Mouse (Mus musculus) right cerebral cortex, postnatal 25 days (tissue): ENCODE results near the gene Pglyrp2.

Experiments
- DNase-seq: peaks from one replicate; pipeline ENCODE4 v3.0.0; 2022

Gene Pglyrp2

DNA sequence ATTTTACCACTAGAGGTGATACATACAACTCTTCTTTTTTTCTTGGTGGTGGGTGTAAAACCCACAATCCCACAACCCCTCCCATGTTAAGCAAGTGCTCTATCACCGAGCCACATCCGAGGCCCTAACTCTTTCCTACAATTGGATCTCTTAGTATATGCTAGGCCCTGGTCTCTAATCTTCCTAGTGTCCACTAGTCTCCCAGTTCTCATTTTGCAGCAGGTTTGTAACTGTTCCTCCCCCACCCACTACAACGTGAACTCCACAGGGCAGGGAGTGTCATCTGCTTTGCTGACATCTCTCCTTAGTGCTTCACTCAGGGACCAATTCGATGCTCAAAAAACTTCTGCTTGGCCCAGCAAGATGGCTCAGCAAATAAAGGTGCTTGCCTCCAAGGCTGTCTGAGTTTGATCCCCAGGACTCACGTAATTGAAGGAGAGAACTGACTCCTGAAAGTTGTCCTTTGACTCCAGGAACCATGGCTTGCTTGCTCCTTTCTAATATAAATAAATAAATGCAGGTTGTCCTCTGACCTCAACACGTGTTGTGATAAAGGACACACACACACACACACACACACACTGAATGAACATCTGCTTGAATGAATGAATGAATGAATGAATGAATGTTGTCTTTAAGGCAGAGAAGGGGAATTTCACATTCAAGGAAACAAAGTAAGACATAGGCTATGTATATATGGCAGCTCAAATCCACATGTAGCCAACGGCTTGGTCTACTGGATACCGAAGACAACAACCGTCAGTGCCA is 21.8 kb downstream of the Pglyrp2 start:
- no peak for DNase-seq

DNA sequence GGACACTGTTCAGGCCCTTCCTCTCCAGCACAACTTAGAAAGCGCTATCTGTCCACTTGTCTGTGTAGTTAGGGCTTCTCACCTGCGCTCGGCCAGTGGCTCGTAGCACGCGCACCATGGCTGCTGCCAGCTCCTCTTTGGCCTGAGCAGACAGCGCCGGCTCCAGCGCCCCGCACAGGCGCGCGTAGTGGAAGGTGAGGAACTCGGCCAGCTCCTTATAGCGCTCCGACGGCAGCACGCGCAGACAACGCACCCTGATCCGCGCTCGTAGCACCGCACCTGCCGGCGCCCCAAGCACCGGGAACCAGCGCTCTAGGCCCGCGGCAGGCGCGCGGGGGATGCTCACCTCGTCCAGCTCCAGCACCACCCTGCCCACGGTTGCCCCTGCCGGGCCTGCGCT is 27.7 kb downstream of the Pglyrp2 start:
- no peak for DNase-seq

DNA sequence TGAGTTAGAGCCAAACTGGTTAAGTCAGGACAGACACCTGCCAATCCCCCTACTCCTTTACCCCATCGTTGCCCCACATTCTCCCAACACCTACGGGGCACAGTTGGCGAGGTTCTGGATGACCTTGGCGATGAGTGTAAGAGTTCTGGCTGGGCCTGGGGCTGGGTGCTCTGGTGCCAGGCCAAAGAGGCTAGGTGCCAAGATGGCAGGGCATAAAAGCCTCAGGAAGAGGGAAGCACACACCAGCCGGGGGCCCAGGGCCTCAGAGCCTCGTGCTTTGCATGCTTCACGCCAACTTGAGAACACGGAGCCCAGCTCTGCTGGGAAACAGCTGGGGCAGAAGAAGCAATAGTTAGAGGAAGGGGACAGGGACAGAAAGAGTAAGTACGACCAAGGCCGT is 30.0 kb downstream of the Pglyrp2 start:
- DNase-seq, result no peak

DNA sequence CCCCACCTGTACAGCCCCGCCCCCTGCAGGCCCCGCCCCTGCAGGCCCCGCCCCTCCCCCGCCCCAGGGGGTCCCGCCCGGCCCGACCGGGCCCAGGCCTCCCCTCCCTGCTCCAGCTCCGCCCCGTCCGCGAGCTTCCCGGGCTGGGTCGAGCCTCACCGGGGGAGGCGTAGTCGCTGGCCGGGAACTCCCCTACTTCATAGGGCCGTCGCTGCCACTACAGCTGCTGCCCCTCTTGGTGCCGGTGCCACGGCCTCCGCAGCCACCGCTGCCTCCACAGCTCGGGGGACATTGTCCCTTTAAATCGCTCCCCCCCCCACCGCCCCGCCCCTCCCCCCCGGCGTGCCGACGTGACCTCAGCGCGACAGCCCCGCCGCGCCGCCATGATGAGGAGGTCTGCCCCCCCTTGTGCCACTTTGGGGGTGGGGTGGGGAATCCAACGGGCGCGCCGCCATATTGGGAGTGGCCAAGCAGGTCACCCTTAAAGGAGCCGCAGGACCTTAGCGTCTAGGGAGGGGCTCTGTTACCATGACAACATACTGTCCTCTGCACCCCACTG is 34.8 kb downstream of the Pglyrp2 start, which contains the start of gene Wiz:
Gene Wiz (minus strand): TSS at position 339 of the 559 bp plus-strand sequence.
- DNase-seq, result peak; percentile 90

DNA sequence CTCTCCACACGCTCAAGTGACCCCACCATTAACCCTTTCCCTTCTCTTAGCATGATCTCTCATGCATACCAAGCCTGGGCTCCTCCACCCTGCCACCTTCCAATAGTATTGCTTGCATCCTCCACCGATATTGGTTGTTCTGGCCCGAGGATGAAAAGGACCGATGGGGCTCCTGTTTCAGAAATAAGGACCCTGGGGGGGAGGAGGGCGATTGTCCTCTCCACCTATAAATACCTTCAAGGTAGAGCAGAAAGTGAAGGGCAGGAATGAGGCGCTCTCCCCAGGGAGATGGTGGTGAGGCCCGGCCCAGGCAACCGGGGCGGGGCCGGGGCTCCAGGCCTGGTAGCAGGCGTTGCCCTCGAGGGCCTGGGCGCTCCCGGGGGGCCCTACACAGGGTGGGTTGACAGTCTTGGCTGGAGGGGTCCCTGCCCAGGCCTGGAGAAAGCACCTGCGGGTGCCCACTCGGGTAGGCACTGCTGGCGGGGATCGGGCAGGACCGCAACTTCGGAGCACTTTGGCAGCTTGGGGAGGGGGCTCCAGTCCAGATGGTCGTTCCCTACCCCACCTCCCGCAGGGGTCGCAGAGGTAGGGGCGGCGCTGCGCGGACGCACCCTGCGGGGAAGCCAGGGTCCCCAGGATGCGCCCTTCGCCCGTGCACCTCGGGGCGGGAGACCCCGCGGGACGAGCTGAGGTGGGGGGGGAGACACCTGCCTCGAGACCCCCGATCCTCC is 35.4 kb downstream of the Pglyrp2 start:
- peak; percentile 40 for DNase-seq

DNA sequence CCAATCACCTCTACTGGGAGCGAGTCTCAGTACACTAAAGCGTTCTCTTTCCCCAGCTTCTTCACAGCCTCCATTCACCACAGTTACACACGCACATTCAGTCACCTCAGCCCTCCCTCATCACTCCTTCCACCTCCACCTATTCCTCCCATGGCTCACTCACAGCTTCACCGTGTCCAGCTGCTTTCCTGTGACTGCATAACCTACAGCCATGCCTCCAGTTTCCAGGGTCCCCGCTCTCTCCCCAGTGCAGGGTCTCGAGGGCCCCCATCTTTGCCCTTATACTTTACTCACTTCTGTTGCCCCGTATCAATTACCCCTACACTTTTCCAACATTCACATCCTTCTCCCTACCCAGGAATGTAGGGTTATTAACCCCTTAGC is 36.0 kb downstream of the Pglyrp2 start:
- DNase-seq, result no peak

DNA sequence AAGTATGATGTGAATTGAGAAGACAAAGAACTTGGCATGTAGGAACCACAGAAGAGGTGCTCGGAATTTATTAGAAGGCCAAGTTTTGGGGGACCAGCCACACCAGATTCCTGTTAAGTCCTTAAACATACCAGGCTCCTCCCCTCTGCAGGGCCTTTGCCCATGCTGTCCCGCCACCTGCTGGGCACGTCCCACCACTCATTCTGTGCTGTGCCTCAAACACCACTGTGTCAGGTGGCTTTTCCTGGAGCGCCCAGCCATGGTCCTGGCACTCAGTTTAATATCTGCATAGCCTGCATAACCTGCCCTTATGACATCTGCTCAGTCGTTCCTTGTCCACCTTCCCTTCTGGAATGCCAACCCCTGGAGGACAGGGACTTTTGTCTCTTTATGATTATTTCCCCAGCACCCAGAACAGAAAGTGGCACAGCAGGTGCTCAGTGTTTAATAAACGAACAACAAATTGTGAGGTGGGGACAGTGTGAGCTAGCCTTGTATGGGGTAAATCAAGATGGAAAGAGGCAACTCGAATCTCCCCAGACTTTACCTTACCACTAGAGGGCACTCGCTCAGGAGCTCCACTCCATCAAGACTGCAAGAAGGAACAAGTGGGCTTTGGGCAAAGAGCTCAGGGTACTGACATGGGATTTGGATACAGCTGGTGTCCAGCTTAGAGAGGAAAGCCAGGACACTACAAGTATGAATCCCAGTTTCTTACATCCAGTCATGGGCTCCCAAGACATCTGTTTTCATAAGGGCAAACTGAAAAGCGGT is 37.1 kb downstream of the Pglyrp2 start:
- DNase-seq, result no peak

DNA sequence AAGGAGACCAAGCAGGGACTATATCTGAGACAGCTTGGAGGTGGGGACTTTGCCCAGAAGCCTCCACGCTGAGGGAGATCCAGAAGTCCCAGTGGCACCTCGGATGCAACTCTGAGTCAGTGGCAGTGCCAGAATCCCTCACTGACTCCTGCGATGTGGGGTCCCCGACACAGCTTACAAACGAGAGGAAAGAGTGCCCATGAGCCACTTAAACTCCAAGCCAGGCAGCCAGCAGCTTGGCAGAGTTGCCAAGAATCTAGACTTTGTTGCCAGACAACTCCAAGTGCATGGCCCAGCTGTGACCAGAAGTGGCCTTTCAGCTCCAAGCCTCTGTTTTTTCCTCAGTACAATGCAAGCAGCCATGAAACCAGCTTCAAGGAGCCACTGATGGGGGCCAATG is 40.3 kb downstream of the Pglyrp2 start:
- DNase-seq, result no peak

DNA sequence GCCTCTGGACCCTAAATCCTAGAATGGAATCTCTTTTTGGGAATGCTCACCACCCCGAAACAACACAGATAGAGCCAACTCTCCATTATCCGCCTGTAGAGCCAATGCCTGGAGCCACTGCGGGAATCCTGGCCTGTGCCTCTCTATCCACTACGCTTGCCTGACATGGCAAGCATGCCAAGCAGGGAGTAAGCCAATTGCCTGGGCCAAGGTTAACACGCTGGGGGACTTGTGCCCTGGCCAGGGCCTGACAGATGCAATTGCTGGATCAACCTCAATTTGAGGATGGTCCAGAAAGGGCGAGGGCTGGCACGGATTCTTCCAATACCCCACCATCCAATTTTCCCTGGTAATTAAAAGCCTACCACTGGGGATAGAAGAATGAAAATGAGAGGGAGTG is 41.4 kb downstream of the Pglyrp2 start:
- DNase-seq, result no peak

DNA sequence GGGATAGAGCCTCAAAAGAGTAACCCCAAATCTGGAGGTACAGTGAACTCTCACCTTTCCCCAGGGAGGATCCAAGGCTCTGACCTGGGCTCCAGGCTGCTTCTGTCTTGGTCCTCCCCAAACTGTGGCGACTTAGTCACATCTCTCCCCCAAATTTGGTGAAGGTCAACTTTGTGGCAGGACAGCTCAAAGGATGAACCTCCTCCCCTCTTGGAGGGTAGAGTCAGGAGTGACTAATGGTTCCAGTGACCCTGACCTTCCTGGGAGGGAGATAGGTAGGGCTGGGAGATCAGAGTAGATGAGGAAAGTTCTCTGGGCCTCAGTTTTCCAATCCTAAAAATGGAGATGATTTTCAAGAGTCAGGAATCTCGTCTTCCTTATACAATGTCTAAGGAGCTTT is 45.2 kb downstream of the Pglyrp2 start:
- DNase-seq, result no peak

DNA sequence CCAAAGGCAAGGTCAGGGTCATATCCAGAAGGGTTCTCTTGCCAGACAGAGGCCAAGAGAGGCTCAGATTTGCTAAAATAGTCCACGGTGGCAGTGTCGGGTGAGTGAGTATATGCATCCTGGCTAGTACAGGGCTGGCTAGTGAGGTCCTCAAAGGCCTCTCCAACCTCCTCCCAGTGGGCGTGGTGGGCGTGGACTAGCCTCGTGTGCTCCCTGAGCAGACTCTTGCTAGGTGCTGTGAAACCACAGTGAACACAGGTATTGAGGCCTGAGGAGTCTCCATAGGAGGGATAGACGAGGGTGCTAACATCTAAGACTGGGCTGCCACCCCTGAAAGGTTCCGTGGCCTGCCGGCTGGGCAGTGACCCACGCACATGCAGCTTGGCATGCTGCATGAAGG is 46.8 kb downstream of the Pglyrp2 start:
- DNase-seq, result no peak

DNA sequence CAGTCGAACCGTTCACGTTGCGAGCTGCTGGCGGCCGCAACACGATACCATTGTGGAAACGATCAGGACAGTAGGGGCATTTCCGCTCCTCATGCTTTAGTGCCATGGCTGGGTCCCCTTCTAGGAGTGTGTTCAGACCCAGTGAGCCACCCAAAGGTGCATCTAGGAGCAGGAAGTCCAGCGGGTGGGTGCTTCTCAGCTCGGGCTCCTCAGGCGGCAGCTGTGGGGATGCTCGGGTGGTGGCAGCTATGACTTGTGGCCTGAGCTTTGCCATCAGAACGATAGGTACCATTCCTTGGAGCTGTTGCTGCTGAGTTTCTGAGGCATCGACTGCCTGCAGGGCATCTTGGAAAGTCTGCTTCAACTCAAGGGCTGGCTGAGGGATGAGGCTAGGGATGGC is 47.5 kb downstream of the Pglyrp2 start:
- no peak for DNase-seq

DNA sequence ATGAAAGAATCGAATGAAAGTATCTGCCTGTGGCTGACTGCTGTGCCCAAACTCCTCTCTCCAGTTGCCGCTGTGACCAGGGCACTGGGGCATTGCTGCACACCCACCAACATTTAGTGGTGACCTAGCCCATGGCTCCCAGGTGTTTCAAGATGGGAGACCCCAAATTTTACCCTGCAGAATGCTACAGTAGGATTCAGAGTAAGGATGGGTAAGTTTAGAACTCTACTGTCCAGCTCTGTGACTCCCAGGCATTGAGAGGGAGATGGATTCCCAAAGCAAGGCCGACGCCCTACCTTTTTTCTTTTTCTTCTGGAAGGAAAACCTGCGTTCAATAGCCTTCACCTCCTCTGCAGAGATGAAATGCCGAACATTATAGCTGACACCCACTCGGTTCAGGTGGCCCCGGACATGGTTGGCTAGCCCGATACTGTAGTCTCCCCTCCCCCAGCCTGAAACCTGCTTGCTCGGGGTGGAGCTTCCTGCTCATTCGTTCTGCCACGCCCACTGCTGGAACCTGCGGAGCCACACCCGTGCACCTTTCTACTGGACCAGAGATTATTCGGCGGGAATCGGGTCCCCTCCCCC is 54.9 kb downstream of the Pglyrp2 start:
- no peak for DNase-seq

DNA sequence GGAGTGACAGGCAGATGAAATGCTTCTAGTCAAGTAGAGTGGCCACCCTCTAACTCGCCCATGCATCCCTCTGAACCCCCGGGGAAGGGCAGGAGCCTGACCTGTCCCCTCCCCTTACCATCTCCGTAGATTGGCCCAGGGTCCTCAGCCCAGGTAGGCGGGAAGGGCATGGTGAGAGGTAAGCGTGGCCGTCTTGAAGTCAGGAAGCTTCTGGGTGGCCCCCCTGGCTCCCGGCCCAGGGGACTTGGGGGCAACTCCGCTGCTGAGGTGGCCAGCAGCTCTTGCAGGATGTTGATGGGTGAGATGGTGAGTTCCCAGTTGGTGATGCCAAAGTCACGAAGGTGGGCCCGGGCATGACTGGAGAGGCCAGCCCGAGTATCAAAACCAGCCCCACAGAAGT is 56.3 kb downstream of the Pglyrp2 start:
- DNase-seq, result no peak

DNA sequence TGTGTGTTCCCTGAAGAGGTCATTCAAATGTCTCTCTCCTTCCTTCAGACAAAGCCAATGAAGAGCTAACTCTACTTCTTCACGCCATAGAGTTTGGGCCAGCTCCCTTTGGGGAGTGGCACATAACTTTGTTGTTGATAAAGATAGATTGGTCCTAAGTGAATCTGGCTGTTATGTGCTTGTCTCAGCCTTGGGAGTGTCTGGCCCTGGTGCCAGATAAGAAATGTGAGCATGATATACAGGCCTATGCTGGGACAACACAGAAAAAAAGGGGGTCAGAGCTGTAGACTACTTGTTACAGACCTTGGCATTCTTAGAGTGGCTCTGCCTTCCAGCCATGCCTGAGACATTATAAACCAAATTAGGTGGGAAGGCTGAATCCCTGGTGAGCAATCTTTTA is 58.7 kb downstream of the Pglyrp2 start:
- no peak for DNase-seq

DNA sequence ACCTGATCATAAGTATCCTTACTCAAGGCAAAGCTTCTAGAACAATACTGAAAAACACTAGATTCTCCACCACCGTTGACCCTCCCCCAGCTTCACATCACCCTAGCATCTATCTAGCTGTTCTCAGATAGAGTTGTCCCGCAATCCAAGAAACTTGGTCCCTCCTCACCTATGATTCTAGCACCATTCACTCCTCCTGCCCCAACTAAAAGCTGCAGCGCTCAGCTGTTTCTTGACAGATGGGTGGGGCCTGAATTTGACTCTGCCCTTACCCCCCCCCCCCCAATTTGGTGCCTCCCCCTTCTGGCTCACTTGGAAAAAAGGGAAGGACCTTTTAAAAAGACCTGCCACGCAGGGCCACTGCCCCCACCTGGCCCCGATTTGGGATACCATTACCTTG is 59.1 kb downstream of the Pglyrp2 start:
- DNase-seq, result no peak

DNA sequence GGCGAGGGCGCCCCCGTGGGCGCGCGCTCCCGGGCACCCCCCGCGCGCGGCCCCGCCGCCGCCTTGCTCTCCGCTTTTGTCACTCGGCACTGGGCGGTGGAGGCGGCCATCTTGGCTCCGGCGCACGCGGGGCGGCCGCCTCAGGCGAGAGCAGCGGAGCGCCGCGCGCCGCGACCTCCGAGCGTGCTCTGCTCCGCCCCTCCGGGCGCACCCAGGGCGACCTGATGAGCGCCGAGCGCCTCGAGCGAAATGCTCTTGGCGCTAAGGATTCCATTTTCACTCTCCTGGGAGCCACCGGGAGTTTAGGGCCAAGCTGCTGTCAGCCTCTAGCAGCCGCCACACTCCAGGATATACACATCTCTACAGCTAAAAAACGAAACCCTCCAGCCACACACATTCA is 59.6 kb downstream of the Pglyrp2 start:
- peak; percentile 91 for DNase-seq

DNA sequence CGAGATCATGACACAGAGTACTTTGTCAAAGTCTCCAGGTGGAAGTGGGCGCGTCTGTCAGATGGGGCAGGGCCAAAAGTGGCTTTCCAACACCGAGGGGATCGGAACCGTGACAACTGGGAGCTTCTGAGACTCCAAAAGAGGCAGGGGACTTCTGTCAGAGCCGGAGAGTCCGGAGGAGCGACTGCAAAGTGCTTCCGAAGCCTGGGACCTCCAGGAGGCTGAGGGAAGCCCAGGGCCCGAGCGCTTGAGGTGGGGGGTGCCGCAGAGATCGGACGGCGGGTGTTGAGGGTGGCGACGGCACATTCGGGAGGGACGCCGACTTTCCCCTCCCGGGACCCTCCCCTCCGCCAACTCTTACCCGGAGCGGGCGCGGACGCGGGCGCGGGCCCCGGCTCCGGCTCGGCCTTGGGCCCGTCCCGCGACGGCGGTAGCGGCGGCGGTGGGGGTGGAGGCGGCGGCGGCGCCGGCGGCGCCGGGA is 60.1 kb downstream of the Pglyrp2 start:
- no peak for DNase-seq

DNA sequence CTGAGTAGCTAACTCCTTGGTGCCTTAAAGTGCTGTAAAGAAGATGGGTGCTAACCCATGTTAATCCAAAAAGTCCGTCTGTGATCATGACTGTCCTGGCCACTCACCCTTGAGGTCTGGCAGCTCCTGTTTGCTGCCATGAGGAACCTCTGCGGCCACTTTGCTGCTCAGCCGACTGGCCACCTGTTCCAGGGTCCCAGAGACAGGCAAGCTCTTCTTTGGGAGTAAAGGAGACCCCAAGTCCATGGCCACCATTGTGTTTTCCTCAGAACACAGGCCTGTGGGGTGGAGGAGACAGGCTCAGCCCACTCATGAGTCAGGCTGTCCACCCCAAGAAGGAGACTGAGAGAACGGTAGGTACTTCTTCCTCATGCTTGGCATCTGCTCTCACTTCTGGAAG is 61.3 kb downstream of the Pglyrp2 start:
- no peak for DNase-seq
